Mouse (Mus musculus) embryo, embryonic 9.5 days (tissue): Measurements from ENCODE around the gene Bach2.
A peak's percentile ranks its signal among the peaks of the same experiment; 100 is the strongest.

Experiments used
- DNase-seq: peaks from one replicate; pipeline ENCODE4 v3.0.0-alpha.2; 2017; ENCODE audit errors: extremely low spot score

Gene Bach2

GRCm38 (mm10) chr4:32425641-32426040 lies 187.0 kb downstream of the Bach2 start:
- no peak for DNase-seq

GRCm38 (mm10) chr4:32426779-32427577 lies 188.4 kb downstream of the Bach2 start:
- DNase-seq: no peak

DNA sequence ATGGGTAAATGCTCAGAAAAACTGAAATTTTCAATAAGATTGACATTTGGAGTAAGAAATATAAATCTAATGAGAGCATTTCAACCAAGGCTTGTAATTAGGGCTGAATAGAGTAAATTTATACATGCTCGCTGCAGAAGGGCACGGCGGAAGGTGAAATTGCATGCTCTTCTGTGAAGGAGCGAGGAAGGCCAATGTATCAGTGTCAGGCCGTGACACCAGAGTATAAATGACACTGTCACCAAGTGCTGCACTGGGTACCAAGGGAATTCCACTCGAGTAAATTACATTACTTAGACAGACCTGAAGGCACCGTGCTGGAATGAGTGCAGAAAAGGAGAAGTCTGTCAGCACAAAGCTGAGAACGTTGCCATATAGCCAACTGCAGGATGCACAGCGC lies 190.1 kb downstream of the Bach2 start:
- no peak for DNase-seq

- DNase-seq: no peak
Measured at GRCm38 (mm10) chr4:32430136-32430535, 191.5 kb downstream of the Bach2 start.

DNA sequence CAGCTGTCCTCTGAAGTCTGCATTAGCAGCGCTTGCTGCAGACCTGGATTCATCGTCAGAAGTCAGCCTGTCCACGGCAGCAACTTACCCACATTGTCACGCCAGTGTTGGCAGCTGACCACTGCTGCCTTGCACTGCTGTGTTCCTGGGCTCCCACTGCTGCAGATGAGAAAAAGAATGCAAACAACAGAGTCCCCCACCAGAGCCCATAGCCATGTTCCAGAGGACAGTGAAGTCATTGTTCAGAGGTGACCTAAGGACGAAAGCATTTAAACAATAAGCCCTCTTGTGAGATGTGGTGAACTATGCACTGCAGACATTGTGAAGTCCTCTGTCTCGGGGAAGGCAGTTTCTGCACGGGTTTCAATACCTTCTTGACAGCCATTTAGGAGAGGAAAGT lies 192.4 kb downstream of the Bach2 start:
- peak; percentile 37 for DNase-seq

- peak; percentile 15 for DNase-seq
Measured at GRCm38 (mm10) chr4:32432271-32432781, 193.7 kb downstream of the Bach2 start.

DNA sequence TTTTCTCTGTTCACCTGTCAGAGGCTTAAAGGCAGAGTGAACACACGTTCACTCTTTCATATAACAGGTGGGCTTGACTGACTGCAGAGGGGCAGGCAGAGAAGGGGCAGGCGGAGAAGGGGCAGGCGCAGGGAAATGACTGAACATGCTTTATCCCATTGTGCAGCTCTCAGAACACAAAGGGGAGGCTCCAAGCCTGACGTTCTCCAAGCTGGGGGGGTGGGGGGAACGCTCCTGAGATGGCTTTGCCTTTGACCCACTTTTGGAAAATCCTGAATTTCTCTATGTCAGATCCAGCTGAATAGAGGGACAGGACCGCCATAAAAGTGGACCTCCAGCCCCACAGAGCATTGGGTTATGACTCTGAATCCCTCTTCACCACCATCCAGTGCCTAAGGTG lies 194.3 kb downstream of the Bach2 start:
- no peak for DNase-seq

DNA sequence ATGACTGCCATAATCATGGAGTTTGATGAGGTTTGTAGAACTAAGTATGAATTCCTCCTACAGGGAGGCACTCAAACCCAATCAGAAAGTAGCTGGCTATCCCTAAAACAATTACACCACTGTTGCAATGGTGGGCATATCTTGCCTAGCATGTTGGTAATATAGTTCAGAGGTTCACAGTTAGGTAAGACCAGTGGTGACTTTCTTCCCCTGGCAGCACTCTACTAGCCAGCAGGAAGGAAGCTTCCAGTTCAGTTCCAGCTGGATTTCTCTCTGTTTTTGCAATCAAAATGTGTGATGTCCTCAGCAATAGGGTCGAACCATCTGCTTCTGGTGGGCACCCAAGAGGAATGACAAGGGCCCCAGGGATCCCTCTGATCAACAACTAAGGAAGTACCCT lies 196.0 kb downstream of the Bach2 start:
- no peak for DNase-seq

GRCm38 (mm10) chr4:32439974-32440739 lies 201.6 kb downstream of the Bach2 start:
- DNase-seq: no peak

- no peak for DNase-seq
Measured at GRCm38 (mm10) chr4:32440740-32441072, 202.1 kb downstream of the Bach2 start.

DNA sequence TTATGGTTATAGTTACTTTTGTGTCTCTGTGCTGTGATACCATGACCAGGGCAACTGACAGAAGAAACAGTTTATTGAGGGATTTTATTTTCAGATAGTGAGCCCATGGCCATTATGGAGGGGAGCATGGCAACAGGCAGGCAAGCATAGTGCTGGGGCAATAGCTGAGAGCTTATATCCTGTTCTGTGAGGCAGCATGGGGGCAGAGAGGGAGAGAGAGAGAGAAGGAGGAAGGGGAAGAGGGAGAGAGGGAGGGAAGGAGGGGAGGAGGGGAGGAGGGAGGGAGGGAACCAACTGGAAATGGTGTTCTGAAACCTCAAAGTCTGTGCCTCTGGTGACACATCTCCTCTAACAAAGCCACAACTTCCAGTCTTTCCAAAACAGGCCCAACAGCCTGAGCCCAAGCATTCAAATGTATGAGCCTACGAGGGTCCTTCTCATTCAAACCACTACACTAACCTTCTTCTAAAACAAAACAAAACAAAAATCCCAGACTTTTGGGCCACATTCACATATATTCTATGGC lies 206.1 kb downstream of the Bach2 start:
- DNase-seq: no peak

DNA sequence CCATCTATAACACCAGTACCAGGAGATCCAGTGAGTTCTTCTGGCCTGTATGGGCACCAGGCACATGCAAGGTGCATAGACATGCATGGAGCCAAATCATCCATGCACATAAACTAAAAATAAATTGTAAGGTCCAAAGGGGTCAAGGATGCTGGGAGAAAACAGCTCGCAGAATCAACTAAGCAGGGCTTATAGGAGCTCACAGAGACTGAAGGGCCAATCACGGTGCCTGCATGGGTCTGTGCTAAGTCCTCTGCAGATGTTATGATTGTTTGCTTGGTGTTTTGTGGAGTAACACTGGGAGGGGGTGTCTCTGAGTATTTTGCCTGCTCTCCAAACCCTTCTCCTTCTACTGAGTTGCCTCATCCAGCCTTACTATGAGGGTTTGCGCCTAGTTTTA lies 209.2 kb downstream of the Bach2 start:
- no peak for DNase-seq

DNA sequence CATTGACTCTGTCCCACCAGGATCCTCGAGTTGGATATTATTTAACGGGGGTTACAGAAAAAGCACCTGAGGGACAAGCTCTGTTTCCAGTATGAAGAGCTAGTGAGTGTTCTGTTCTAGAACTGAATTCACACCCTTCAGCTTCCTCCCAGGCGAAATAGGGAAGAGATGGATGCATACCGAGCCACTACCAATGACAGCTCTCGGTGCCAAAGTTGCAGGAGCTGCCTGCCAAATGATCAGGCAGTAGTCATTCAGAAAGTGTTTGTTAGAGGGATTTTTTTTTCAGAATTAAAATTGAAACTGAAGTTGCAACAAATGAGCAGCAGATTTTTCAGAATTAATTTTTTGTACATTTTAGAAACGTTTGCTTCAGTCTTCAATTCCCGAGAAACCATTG lies 223.4 kb downstream of the Bach2 start:
- DNase-seq: no peak

GRCm38 (mm10) chr4:32463065-32463464 lies 224.5 kb downstream of the Bach2 start:
- DNase-seq: no peak

DNA sequence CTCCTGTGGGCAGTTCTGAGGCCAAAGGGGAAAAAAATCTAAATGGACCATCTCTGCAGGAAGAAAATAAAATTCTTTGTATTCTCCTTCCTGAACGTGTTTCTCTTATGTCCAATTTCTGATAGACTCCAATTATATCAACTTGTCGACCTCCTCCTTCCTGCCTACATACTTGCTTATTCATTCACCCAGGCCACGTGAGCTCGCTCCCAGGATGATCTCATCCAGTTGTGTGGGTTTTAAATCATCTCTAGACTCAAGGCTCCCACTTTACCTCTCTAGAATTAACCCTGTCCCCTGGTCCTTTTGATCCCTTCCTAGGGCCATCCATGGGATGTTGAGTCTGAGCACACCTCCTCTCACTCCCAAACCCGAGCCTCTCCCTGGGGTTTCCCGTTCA lies 225.9 kb downstream of the Bach2 start:
- no peak for DNase-seq

- DNase-seq: no peak
Measured at GRCm38 (mm10) chr4:32466031-32466430, 227.4 kb downstream of the Bach2 start.

- peak; percentile 20 for DNase-seq
Measured at GRCm38 (mm10) chr4:32477977-32478660, 239.5 kb downstream of the Bach2 start.

DNA sequence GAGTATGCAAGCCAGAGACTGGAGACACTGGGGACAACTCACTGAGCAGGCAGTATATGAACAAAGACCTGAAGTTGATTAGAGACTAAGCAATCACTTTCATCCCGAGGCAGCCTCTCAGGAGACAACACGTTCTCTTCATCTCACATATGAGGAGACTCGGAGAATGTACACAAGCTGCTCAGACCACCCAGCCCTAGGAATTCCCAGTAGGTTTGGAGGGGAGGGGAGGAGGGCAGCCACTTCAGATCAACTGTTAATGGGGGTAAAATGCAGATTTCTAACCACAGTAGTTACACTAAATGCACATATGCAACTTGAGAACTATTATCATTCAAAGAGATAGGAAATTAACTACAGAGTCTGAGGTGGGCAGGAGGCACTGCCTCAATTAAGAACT lies 240.6 kb downstream of the Bach2 start:
- DNase-seq: no peak

DNA sequence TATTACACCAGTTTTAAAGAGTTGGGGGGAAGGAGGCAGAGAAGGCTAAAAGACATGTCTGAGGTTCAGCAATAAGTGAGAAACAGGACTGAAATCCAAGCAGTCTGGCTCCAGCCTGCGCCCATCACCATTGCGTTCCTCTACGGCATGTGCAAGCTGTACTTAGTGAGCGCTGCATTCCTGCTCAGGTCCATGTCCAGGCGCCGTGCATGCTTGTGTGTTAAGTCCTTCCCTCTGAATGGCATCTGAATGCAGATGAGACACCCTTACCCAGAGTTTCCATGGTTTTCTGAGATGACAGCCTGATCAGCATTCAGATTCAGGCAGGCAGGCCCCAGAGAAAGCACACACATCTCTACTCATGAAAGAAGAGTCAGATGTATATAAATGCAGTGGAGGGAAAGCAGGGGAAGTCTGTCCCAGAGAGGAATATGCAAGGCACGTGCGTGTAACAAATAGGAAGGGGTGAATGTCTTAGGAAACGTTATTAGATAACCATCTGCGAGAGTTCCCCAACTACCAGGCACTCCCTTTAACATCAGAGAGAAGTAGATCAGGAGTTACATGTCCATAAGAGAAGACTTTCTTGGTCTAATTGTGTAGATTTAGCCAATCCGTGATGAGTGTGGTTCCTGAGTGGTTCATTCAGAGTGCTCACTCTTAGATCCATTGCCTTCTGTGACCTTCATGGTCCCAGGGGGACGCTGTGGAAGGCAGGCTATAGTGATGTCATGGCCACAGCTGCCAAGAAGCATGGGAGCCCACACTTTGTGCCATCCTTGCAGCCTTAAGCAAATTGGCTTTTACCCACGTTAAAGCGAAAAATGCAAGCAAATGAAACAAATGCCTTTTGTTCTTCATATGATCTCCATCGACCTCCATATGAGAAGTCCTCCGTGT lies 241.4 kb downstream of the Bach2 start:
- no peak for DNase-seq

DNA sequence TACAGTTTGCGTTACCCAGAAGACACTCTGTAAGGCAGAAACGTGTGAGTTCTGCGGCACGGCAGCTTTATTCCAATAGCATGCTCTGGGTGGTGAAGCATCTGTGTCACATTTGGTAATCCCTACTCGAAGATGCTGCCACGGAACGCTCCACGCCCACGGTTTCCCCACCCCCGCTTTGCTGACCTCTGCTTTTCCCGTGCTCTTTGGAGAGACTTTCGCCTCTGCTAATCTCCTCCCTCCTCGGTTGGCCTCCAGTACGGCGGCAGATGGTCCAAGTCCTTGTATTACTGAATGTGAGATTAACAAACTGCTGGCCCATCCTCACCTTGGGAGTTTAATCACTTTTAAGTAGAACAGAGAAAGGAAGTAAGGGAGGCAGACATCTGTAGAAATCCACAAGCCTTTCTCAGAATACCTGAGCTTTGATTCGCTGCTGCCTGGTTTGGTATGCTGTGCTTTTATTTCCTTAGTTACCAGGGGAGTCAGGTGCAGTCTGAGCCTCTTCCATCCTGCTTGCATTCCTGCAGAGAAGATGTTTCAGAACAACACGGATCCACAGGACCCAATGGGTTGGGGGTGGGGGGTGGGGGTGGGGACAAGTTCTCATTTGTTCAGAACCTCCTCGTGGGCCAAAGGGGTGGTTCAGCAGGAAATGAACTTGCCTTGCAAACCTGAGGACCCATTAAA lies 242.9 kb downstream of the Bach2 start:
- DNase-seq: peak; percentile 33

DNA sequence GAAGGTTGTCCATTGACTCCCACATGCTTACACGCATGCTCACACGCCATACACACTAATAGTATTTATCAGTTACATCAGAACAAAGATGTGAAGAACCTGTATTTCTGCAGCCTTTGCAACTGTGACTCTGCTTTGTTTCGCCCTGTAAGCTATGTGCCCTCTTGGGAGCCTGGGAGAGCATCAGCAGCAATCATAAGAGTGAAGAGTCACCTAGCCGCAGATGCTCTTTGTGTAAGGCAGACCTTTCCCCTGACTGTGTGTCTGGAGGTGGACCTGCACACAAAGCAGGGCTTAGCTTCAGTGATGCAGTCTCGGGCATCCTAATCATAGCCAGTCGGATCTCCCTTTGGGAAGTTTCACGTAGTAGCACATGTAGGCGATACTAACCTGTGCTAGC lies 243.5 kb downstream of the Bach2 start:
- no peak for DNase-seq
